32 mouse cellular contexts compared by ENCODE assay signal in the genomic region with DNA sequence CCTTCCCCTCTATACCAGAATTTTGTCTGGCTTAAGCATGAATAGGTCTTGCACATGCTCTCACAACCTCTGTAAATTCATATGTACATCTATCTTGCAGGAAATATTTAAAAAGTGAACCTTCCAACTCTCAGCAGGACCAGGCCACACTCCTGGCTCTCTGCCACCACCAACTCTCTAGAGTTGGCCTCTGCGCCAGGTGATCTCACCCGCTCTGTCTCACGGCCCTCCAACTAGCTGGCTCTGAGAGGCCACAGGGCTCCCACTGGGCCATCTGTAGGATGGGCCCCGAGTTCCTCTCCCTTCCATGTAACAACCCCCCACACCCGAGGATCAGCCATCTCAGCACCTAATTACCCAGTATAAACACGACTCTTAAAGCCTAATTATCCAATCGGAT. TPM values are rescaled to one million over a fixed set of nuclear protein-coding genes. Genes with fewer than 3 reads are reported as not detected.
DNase-seq lines count a peak whose midpoint lies in the region; TF ChIP-seq lines count a peak whose summit lies in the region.
"Had no signal": no experiment of that assay in that cellular context is flagged by ENCODE, and none has a peak within 500 bp of the region (broad histone marks: within the 10 kb centered on the region; RNA-seq: fewer than 3 reads in every experiment).

No protein-coding gene starts in this region.

- DNase-seq in kidney, adult 2 months, result peak; percentile 8
- DNase-seq in kidney, adult 9 months, result no peak
- peak; percentile 22 for DNase-seq in brain, adult 2 months (ENCODE audit: low read depth, low spot score)
- DNase-seq in cerebellum, adult 2 months, result peak; percentile 47 to 69
- DNase-seq in cerebellum, postnatal 25 days, result peak; percentile 72 to 81
- no peak for DNase-seq in embryo, embryonic 9.5 days (ENCODE audit: extremely low spot score)
- no peak for DNase-seq in heart, postnatal 36 days
- DNase-seq: adrenal gland, adult 8-10 months; B cell, adult 2 months; gastrocnemius, postnatal 25 days; heart, adult 18-20 months; layer of hippocampus, postnatal 36 days; lung, adult 18-20 months; lung, postnatal 14 days; thymus, postnatal 14 days had no signal

- TF ChIP-seq POLR2A in kidney, adult 2 months (IDR thresholded peaks at IDR 0.05; ENCODE audit: low read depth, low read length), result no peak
- no peak for TF ChIP-seq POLR2A in cerebellum, adult 2 months (IDR thresholded peaks at IDR 0.05; ENCODE audit: borderline replicate concordance, insufficient read depth, low read length)

- intact Hi-C loops in heart, postnatal 36 days (cut with DNase I), result no loop called here

- no peaks in the 10 kb centered on the region for H3K27me3 ChIP-seq in kidney, adult 2 months (replicated peaks; ENCODE audit: control insufficient read depth, insufficient read depth, low read length)
- H3K27me3 ChIP-seq in cerebellum, adult 2 months (ENCODE audit: control insufficient read depth, insufficient read depth, low read length), result no peaks in the 10 kb centered on the region
- H3K27me3 ChIP-seq: CH12.LX; heart, embryonic 15.5 days; hindbrain, embryonic 15.5 days; limb, embryonic 13.5 days; liver, embryonic 12.5 days; midbrain, embryonic 12.5 days; neural tube, embryonic 15.5 days had no signal

- no peak overlapping the region for H3K27ac ChIP-seq in kidney, adult 2 months (ENCODE audit: insufficient read depth, low read depth, low read length)
- no peak overlapping the region for H3K27ac ChIP-seq in cerebellum, adult 2 months (ENCODE audit: insufficient read depth, low read length)
- H3K27ac ChIP-seq: embryonic facial prominence, embryonic 10.5 days; heart, embryonic 15.5 days; hindbrain, embryonic 15.5 days; layer of hippocampus, adult 2 months; limb, embryonic 13.5 days; liver, embryonic 12.5 days; midbrain, embryonic 12.5 days; neural tube, embryonic 15.5 days; stomach, postnatal 0 days had no signal

- H3K36me3 ChIP-seq in kidney, adult 2 months (ENCODE audit: control insufficient read depth, insufficient read depth, low read length), result no peaks in the 10 kb centered on the region
- H3K36me3 ChIP-seq: embryonic facial prominence, embryonic 10.5 days; G1E; heart, embryonic 15.5 days; hindbrain, embryonic 15.5 days; limb, embryonic 13.5 days; liver, embryonic 12.5 days; midbrain, embryonic 12.5 days; neural tube, embryonic 15.5 days had no signal

- WGBS in kidney, adult 2 months, result 80% methylated on average over 7 of the region's 7 CpGs
- 33% methylated on average over 7 of the region's 7 CpGs for WGBS in cerebellum, adult 2 months

- no peak for TF ChIP-seq CTCF in kidney, adult 2 months (conservative IDR thresholded peaks at IDR 0.05; ENCODE audit: insufficient read depth, insufficient read length, low read depth, low read length)
- no peak for TF ChIP-seq CTCF in cerebellum, adult 2 months (IDR thresholded peaks at IDR 0.05; ENCODE audit: borderline replicate concordance, insufficient read depth, low read depth, low read length)

- no peaks in the 10 kb centered on the region for H3K4me1 ChIP-seq in kidney, adult 2 months (ENCODE audit: control insufficient read depth, insufficient read depth, low read length)
- no peaks in the 10 kb centered on the region for H3K4me1 ChIP-seq in cerebellum, adult 2 months (ENCODE audit: control insufficient read depth, insufficient read depth, low read length)
- H3K4me1 ChIP-seq: embryonic facial prominence, embryonic 10.5 days; heart, embryonic 15.5 days; hindbrain, embryonic 15.5 days; limb, embryonic 13.5 days; liver, embryonic 12.5 days; midbrain, embryonic 12.5 days; neural tube, embryonic 15.5 days had no signal

- H3K4me3 ChIP-seq in kidney, adult 2 months (ENCODE audit: insufficient read depth, low read depth, low read length), result no peak overlapping the region
- H3K4me3 ChIP-seq in cerebellum, adult 2 months (replicated peaks; ENCODE audit: insufficient read depth, low read depth, low read length), result no peak overlapping the region
- H3K4me3 ChIP-seq: embryonic facial prominence, embryonic 10.5 days; heart, embryonic 15.5 days; hindbrain, embryonic 15.5 days; layer of hippocampus, adult 2 months; limb, embryonic 13.5 days; liver, embryonic 12.5 days; midbrain, embryonic 12.5 days; neural tube, embryonic 15.5 days had no signal

RNA-seq across cellular contexts. Expression of gene Hsfy2, which starts 10.4 kb away (rescaled TPM):
- polyA plus RNA-seq in kidney, adult 2 months (2012; rRNA removed), result not detected in 2 replicates
- not detected in 2 replicates for polyA plus RNA-seq in cerebellum, adult 2 months (2012; rRNA removed)
- not detected for total RNA-seq in heart, postnatal 36 days (2021)
- total RNA-seq: adrenal gland, adult 8-10 months; CH12.LX; gastrocnemius, postnatal 25 days; heart, adult 18-20 months; hematopoietic stem cell, adult 5-6 weeks; layer of hippocampus, adult 2 months; layer of hippocampus, postnatal 36 days; left cerebral cortex, postnatal 10 days; megakaryocyte, adult 5-6 weeks had no signal
- polyA plus RNA-seq: embryonic facial prominence, embryonic 10.5 days; forebrain, embryonic 16.5 days; G1E; heart, embryonic 15.5 days; hindbrain, embryonic 15.5 days; intestine, embryonic 14.5 days; kidney, embryonic 14.5 days; limb, embryonic 13.5 days; liver, embryonic 12.5 days; midbrain, embryonic 12.5 days; neural tube, embryonic 15.5 days; stomach, postnatal 0 days had no signal

Comparison
In these comparisons a context has a peak if more than half of its experiments do, and no peak if none do; other contexts are left out.
1. DNase-seq: peak in kidney, adult 2 months (single experiment), brain, adult 2 months (single experiment), cerebellum, adult 2 months (2 of 2) and cerebellum, postnatal 25 days (2 of 2); none in kidney, adult 9 months (single experiment), embryo, embryonic 9.5 days (single experiment) and heart, postnatal 36 days (0 of 2).